Mouse (Mus musculus) hindbrain, embryonic 13.5 days (tissue): ENCODE data around the gene Apod. TPM values are rescaled to one million over a fixed set of nuclear protein-coding genes. Genes with fewer than 3 reads are reported as not detected.
A peak's percentile ranks its signal among the peaks of the same experiment; 100 is the strongest.

ENCODE experiments used
- ATAC-seq: fragments of 200-750 bp; cut with Nextera tagmentation; 2 replicates; pipeline ENCODE4 v1.8.0; 2017; ENCODE audit warnings: moderate TSS enrichment; ENCODE audit not compliant: low FRiP score
- H3K27ac ChIP-seq: fragments of 300-500 bp; sonication (generic); 2 replicates; pipeline ENCODE4 v1.5.1; 2015; ENCODE audit warnings: inconsistent platforms, mild to moderate bottlenecking, moderate library complexity
- H3K27me3 ChIP-seq: fragments of 300-500 bp; sonication (generic); 2 replicates; pipeline ENCODE4 v1.6.1; 2015; ENCODE audit warnings: mild to moderate bottlenecking, inconsistent platforms
- H3K36me3 ChIP-seq: fragments of 300-500 bp; sonication (generic); 2 replicates; pipeline ENCODE4 v1.6.1; 2015; ENCODE audit warnings: mild to moderate bottlenecking, inconsistent platforms
- H3K4me1 ChIP-seq: fragments of 300-500 bp; sonication (generic); replicated peaks from 2 replicates; pipeline ENCODE4 v1.6.1; 2015; ENCODE audit warnings: inconsistent platforms
- H3K4me2 ChIP-seq: fragments of 300-500 bp; sonication (generic); 2 replicates; pipeline ENCODE4 v1.6.1; 2015; ENCODE audit warnings: inconsistent platforms, mild to moderate bottlenecking, moderate library complexity
- H3K4me3 ChIP-seq: fragments of 300-500 bp; sonication (generic); 2 replicates; pipeline ENCODE4 v1.5.1; 2015; ENCODE audit warnings: mild to moderate bottlenecking, inconsistent platforms
- H3K9ac ChIP-seq: fragments of 300-500 bp; sonication (generic); 2 replicates; pipeline ENCODE4 v1.6.1; 2015; ENCODE audit warnings: mild to moderate bottlenecking, inconsistent platforms
- H3K9me3 ChIP-seq: fragments of 300-500 bp; sonication (generic); 2 replicates; pipeline ENCODE4 v1.6.1; 2016; ENCODE audit warnings: inconsistent platforms
- WGBS: fragments of 180-500 bp; shearing (Covaris S2); methylation state at CpG from one replicate; pipeline ENCODE4 v1.1.7; 2015; 5-methylcytosine and 5-hydroxymethylcytosine counted together
- polyA plus RNA-seq: library from polyadenylated mRNA; unstranded; fragments of >200 nt; fragmentation: Nextera tagmentation; extraction: Ambion mirVana; gene quantifications from 2 replicates; pipeline ENCODE4 v1.2.1, GENCODE M21; 2015

Gene Apod
- polyA plus RNA-seq, 1 experiment from 2014 or later = 64.0 TPM

DNA sequence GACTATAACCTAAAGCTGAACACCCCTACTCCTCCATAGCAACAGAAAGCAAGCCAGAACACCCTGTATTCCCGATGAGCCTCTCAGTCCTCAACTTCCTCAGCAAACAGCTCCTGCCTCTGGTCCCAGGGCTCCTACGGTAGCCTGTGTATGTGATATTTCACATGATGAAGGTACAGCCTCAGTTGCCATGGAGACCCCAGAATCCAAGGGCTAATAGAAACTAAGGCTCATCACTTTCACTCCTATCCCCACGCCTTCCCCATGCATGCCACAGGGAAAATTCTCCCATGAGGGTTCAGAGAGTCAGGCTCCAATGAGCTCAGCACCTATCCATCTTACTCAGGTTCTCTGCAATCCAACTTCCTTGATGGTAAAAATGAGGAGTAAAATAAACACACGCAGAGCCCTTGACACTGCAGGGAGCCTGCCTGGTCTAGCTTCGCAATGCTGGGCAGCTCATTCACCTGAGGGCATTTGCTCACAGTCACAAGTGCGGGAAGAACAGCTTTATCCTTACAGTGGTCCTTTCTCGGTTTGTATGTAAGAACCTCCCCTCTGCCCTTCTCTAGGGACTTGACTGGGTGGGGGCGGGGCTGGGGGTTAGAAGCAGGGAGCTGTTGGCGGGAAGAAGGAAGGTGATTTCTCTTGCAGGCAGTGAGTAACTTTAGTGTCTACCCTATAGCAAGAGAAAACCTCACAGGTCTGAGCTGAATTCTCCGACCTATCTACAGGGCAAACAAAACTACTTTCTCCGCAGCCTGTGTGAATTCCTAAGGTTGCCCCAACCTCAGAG is 15.2 kb downstream of the Apod start:
- Histone ChIP-seq H3K27ac (peak overlapping the region; percentile 63), H3K36me3 (no peaks in the 10 kb centered on the region), H3K27me3 (no peaks in the 10 kb centered on the region), H3K4me3 (no peak overlapping the region), H3K9ac (0 out of 2 replicates have a peak overlapping the region, but pooled peaks have one; percentile 13), H3K4me1 (peaks cover 27% of the 10 kb centered on the region), H3K9me3 (no peaks in the 10 kb centered on the region), H3K4me2 (no peak overlapping the region)
- 29% methylated on average over 11 of the region's 11 CpGs for WGBS
- ATAC-seq = peak; percentile 47; the same call in 1 of the 2 replicates

DNA sequence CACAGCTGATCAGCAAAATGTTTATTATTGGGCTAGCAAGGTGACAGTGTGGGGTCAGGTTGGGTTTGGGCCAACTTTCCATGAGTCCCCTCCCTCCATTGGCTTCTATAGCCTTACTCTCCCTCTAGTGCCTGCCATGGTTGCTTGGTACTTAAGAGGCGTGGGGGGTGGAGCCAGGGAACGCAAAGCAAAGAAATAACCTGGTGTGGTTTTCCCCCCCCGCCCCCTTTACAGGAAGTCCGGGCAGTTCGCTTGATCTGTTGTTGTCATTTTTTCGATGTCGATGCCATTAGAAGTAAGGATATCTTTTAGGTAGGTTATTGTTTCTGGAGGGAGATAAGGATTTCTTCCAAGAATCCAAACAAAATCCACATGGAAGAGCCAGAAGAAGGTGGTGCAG is 17.5 kb downstream of the Apod start:
- Histone ChIP-seq H3K27me3 (no peaks in the 10 kb centered on the region), H3K9ac (no peak overlapping the region), H3K4me2 (no peak overlapping the region), H3K36me3 (no peaks in the 10 kb centered on the region), H3K4me3 (no peak overlapping the region), H3K4me1 (peaks cover 23% of the 10 kb centered on the region), H3K9me3 (no peaks in the 10 kb centered on the region), H3K27ac (no peak overlapping the region)
- 93% methylated on average over 7 of the region's 7 CpGs for WGBS
- ATAC-seq = no peak

DNA sequence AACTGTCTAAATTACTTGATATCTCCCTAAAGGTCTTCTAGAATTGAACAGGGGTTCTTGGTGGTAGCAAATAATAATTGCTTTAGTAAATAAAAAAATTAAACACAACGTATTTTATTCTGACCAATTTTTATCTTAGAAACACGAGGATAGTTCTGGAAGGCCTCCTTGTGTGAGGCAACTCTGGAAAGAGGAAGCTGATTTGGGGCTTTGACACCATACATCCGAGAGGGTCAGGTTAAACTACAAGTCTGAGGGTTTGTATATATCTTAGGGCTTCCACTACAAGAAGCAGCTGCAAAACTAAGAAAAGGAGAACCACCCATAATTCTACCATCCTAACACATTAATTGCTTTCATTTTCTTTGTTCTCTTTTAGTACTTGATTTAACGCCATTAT is 20.8 kb downstream of the Apod start:
- 83% methylated on average over 4 of the region's 4 CpGs for WGBS
- Histone ChIP-seq H3K27me3 (no peaks in the 10 kb centered on the region), H3K4me2 (no peak overlapping the region), H3K9ac (no peak overlapping the region), H3K27ac (no peak overlapping the region), H3K9me3 (no peaks in the 10 kb centered on the region), H3K4me3 (no peak overlapping the region), H3K4me1 (peaks cover under 1% of the 10 kb centered on the region; the same call in 1 of the 2 replicates), H3K36me3 (no peaks in the 10 kb centered on the region)
- ATAC-seq = no peak

DNA sequence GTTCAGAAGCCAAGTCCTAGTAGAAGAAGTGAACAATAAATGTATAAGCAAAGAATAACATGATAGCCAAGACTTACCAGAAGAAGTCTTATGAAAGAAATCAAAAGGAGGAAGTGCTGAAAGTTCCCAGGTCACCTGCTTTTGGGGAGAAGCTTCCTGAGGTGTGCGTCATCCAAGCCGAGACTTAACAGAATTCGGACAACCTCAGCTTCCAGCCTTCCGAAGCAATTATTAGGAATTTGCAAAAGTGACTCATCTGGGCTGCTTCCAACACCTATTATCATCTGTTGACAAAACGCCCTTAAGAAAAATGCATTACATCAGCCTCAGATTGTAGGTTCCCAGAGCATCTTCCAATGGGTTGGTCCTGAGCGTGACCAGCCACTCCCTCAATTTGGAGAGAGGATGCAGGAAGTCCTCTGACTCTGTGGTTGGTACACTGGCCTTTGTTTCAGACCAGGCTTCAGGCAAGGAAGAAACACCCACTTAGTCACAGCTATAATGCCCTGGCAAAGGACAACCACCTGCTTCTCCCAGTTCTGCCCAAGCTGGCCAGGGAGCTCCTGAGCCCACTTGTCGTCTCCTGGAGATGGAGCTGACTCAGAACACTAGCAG is 23.8 kb downstream of the Apod start:
- no peak overlapping the region for H3K4me3 ChIP-seq
- no peaks in the 10 kb centered on the region for H3K27me3 ChIP-seq
- H3K4me1 ChIP-seq = no peaks in the 10 kb centered on the region
- 86% methylated on average over 7 of the region's 7 CpGs for WGBS
- H3K36me3 ChIP-seq = no peaks in the 10 kb centered on the region
- H3K9me3 ChIP-seq = no peaks in the 10 kb centered on the region
- no peak for ATAC-seq
- no peak overlapping the region for H3K27ac ChIP-seq
- no peak overlapping the region for H3K9ac ChIP-seq
- H3K4me2 ChIP-seq = no peak overlapping the region

DNA sequence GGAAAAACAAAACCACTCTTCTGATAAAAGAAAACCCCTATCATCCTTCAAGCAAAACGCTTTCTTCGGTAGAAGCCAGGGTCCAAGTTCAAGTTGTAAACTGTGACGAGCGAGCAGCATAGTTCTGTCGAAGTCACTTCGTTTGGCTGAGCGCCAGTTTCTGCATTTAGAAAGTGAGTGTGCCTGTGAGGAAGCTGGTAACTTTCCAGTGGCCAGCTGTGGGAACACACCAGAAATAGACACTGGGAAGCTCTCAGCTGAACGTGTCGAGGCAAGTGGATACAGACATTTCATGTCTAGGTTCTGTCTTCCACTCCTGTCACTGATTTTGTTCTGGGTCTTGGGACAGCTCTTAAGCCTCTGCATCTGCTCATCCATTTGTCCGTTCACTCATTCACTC is 24.3 kb downstream of the Apod start:
- Histone ChIP-seq H3K4me1 (no peaks in the 10 kb centered on the region), H3K27ac (no peak overlapping the region), H3K4me3 (no peak overlapping the region), H3K36me3 (no peaks in the 10 kb centered on the region), H3K27me3 (no peaks in the 10 kb centered on the region), H3K9ac (no peak overlapping the region), H3K4me2 (no peak overlapping the region), H3K9me3 (no peaks in the 10 kb centered on the region)
- WGBS = 77% methylated on average over 10 of the region's 10 CpGs
- no peak for ATAC-seq

DNA sequence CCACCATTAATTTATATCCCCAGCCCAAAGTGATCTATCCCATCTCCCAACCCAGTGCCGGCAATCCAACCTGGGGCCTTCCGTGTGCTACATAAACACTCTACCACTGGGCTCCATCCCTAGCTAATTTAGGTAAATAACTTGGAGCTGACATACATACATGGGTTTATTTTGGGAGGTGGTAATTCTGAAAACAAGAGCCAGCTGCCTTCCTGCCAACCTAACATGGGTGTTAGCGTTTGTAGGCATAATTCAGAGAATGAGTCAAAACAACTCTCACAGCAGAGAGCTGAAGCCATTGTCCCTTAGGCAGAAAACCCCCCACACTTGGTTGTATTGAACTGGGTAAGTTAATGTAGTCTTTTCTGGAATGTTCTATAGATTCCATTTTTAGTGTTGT is 26.9 kb downstream of the Apod start:
- WGBS = 85% methylated on average over 3 of the region's 3 CpGs
- no peak overlapping the region for H3K4me3 ChIP-seq
- no peak overlapping the region for H3K27ac ChIP-seq
- H3K4me2 ChIP-seq = no peak overlapping the region
- H3K27me3 ChIP-seq = no peaks in the 10 kb centered on the region
- no peaks in the 10 kb centered on the region for H3K4me1 ChIP-seq
- H3K36me3 ChIP-seq = no peaks in the 10 kb centered on the region
- no peaks in the 10 kb centered on the region for H3K9me3 ChIP-seq
- no peak overlapping the region for H3K9ac ChIP-seq
- no peak for ATAC-seq

DNA sequence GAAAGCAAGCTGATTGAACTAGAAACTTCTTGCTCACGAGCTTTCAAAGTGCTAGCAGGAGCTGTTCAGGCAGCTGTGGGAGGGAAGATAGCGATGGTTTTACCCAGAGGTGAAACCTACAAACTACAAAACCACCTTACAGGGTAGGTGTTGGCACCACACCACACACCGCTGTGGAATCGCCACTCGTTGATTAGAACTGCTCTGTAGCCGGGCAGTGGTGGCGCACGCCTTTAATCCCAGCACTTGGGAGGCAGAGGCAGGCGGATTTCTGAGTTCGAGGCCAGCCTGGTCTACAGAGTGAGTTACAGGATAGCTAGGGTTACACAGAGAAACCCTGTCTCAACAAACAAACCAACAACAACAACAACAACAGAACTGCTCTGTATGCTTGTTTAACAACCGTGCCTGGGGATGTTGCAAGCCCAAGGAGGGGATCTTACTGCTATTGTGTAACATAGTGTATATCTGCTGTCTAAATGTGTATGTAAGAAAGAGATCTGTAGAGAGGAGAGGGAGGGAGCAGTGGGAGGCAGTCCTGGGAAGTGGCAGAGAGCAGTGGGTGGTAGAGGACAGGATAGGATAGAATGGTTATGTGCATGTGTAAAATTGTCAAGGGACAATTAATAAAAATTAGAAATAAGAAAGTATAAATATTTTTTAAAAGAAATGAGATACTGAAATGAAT is 27.7 kb downstream of the Apod start:
- no peaks in the 10 kb centered on the region for H3K27me3 ChIP-seq
- no peak overlapping the region for H3K4me3 ChIP-seq
- no peak for ATAC-seq
- 95% methylated on average over 11 of the region's 11 CpGs for WGBS
- H3K27ac ChIP-seq = no peak overlapping the region
- no peak overlapping the region for H3K4me2 ChIP-seq
- no peaks in the 10 kb centered on the region for H3K36me3 ChIP-seq
- H3K9me3 ChIP-seq = no peaks in the 10 kb centered on the region
- H3K9ac ChIP-seq = no peak overlapping the region
- H3K4me1 ChIP-seq = no peaks in the 10 kb centered on the region

DNA sequence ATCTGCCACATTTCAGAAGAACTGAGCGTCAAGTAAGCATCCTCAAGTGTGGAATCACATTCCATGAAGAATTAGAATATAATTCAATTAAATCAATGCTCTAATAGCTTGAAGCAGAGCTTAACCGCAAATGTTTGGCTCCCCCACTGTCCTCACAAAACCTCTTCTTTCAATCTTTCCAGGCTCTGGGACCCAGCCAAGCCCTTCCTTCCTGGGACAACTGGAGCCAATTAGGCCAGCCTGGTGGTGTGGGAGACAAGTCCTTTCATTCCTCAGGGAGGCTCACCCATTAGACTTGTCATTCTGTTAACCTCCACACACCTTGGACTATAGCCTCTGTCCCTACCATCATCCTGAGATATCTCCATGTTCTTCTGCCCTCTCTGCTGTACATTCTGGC is 32.6 kb downstream of the Apod start:
- 80% methylated on average over 2 of the region's 2 CpGs for WGBS
- H3K9ac ChIP-seq = no peak overlapping the region
- H3K4me2 ChIP-seq = no peak overlapping the region
- H3K4me1 ChIP-seq = no peaks in the 10 kb centered on the region
- no peaks in the 10 kb centered on the region for H3K36me3 ChIP-seq
- no peak overlapping the region for H3K27ac ChIP-seq
- no peak for ATAC-seq
- H3K9me3 ChIP-seq = no peaks in the 10 kb centered on the region
- no peaks in the 10 kb centered on the region for H3K27me3 ChIP-seq
- no peak overlapping the region for H3K4me3 ChIP-seq

DNA sequence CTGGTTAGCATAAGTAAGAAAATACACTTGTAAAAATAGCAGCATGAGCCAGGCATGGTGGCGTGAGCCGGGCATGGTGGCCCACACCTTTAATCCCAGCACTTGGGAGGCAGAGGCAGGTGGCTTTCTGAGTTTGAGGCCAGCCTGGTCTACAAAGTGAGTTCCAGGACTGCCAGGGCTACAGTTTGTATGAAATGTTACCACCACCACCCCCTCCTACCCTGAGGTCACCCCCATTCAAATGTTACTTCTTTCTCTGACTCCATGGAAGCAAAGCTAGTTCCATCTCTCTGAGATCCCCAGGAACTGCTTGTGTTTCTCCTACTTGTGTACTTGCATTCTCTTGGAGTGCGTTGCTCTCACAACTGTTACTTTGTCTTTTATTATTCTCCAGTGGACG is 34.4 kb downstream of the Apod start:
- Histone ChIP-seq H3K4me1 (no peaks in the 10 kb centered on the region; the same call in 1 of the 2 replicates), H3K9me3 (no peaks in the 10 kb centered on the region), H3K27me3 (no peaks in the 10 kb centered on the region), H3K4me3 (no peak overlapping the region), H3K4me2 (no peak overlapping the region), H3K27ac (no peak overlapping the region), H3K9ac (no peak overlapping the region), H3K36me3 (no peaks in the 10 kb centered on the region)
- ATAC-seq = no peak
- WGBS = 88% methylated on average over 4 of the region's 4 CpGs

DNA sequence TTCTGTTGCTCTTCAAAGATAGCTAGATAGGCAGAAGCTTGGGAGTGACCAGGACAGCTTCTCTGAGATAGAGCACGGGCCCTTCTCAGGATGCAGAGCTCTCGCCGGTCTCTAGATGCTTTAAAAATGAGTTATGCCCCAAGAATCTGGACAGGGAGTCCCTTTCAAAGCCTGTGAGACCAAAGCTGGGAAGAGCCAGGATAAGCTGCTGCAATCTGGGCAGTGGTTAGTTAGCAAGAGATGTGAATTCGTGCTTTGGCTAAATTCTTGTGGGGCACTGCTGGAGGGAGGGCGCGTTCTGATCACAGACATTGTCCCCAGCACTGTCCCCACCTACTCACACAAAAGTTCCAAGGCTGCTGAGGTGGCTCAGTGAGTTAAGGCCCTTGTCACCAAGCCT is 36.0 kb downstream of the Apod start:
- H3K4me2 ChIP-seq = no peak overlapping the region
- H3K27ac ChIP-seq = no peak overlapping the region
- no peak overlapping the region for H3K4me3 ChIP-seq
- no peaks in the 10 kb centered on the region for H3K36me3 ChIP-seq
- ATAC-seq = no peak
- H3K9me3 ChIP-seq = no peaks in the 10 kb centered on the region
- no peak overlapping the region for H3K9ac ChIP-seq
- WGBS = 81% methylated on average over 6 of the region's 6 CpGs
- no peaks in the 10 kb centered on the region for H3K27me3 ChIP-seq
- peaks cover 6% of the 10 kb centered on the region for H3K4me1 ChIP-seq

DNA sequence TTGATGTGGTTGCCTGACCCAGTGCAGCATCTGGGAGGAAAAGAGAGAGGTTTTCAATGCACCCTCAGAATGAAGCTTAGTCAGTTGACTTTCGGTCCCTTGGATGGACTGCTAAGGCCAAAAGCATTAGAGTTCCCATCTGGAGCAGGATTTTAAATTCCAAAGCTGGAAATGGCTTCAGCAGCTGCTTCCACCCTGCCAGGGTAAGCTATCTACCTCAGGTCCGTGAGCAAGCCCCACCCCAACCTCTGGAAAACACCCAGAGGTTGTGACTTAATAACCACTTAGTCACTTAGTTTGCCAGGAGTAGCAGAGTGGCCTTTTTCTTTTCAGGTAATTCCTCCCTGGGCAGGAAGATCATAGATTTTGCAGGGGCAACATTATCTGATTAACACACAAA is 36.5 kb downstream of the Apod start:
- peaks cover 11% of the 10 kb centered on the region for H3K4me1 ChIP-seq
- H3K36me3 ChIP-seq = no peaks in the 10 kb centered on the region
- no peak overlapping the region for H3K9ac ChIP-seq
- no peak overlapping the region for H3K4me2 ChIP-seq
- H3K27ac ChIP-seq = no peak overlapping the region
- no peak for ATAC-seq
- no peak overlapping the region for H3K4me3 ChIP-seq
- H3K27me3 ChIP-seq = no peaks in the 10 kb centered on the region
- H3K9me3 ChIP-seq = no peaks in the 10 kb centered on the region
- WGBS = 82% methylated on average over 2 of the region's 2 CpGs

DNA sequence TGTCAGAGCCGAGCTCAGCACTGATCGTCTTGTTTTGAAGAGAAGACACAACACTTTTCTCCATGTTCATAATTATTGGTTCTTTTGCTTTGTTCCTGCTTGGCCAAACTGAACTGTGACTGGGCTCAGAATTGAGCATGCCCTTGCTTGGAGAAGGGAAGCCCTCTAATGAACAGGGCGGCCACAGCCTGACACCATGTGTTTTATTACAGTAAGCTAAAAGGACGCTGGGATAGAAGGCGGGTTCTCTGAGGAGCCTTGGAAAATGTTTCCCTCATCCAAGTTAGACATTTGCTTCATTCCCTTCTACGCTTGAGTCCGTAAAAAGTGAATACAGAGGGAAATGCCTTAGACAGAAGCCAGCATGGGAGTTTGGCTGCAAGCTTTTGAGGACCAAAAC is 37.6 kb downstream of the Apod start:
- no peaks in the 10 kb centered on the region for H3K36me3 ChIP-seq
- H3K9ac ChIP-seq = no peak overlapping the region
- H3K27me3 ChIP-seq = no peaks in the 10 kb centered on the region
- peaks cover 21% of the 10 kb centered on the region for H3K4me1 ChIP-seq
- H3K9me3 ChIP-seq = no peaks in the 10 kb centered on the region
- H3K4me2 ChIP-seq = no peak overlapping the region
- 0 out of 2 replicates have a peak overlapping the region, but pooled peaks have one; percentile 18 for H3K27ac ChIP-seq
- no peak for ATAC-seq
- WGBS = 92% methylated on average over 7 of the region's 7 CpGs
- no peak overlapping the region for H3K4me3 ChIP-seq
